Mouse (Mus musculus) common myeloid progenitor, adult 5-6 weeks (primary cell): ENCODE measurements at regions not wholly inside any gene's neighbourhood (a gene's known extent, or its start where the extent isn't known, plus 50 kb on each side); places are given as distances from the start of the nearest gene placed in this dataset.
"Not testable (repeated sequence)": the region's sequence is repeated elsewhere in the genome, so short reads cannot be mapped to it uniquely, and the experiment has no call there.

Experiments
- ATAC-seq: replicated peaks from 2 replicates; pipeline ENCODE4 v1.8.0; 2016; ENCODE audit warnings: low read depth, mild to moderate bottlenecking, moderate TSS enrichment, inconsistent platforms; ENCODE audit not compliant: poor library complexity, severe bottlenecking

- no peak for ATAC-seq
Measured at GRCm38 (mm10) chr4:114296380-114296779, 110.1 kb upstream of the Trabd2b start.

- not testable (repeated sequence) for ATAC-seq
Measured at GRCm38 (mm10) chr4:114298517-114298916, 108.0 kb upstream of the Trabd2b start.

- ATAC-seq: peak; percentile 78
Measured at GRCm38 (mm10) chr4:114300390-114301012, 106.0 kb upstream of the Trabd2b start.

GRCm38 (mm10) chr4:114304654-114305053, 101.9 kb upstream of the Trabd2b start:
- ATAC-seq: no peak

- ATAC-seq: no peak
Measured at GRCm38 (mm10) chr4:114307491-114307890, 99.0 kb upstream of the Trabd2b start.

DNA sequence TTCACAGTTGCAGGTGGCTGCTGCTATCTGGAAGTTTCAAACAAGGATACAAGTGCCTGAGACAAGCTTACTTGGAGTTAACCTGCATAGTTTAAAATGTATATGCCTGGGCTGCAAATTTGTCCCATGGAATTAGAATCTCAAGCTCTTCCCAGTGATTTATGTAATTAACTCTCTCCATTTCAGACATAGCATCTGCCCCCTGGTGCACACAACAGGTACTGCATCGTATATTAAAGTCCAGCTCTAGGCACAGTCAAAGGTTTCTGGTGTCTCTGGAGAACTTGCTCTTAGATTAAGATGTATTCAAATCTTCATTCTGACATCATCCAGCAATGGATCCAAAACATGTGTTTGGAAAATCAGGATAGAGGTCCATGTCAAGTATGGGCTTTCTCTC, 98.0 kb upstream of the Trabd2b start:
- peak; percentile 82 for ATAC-seq

- no peak for ATAC-seq
Measured at GRCm38 (mm10) chr4:114315051-114315450, 91.5 kb upstream of the Trabd2b start.

- ATAC-seq: no peak
Measured at GRCm38 (mm10) chr4:114315556-114315955, 91.0 kb upstream of the Trabd2b start.

DNA sequence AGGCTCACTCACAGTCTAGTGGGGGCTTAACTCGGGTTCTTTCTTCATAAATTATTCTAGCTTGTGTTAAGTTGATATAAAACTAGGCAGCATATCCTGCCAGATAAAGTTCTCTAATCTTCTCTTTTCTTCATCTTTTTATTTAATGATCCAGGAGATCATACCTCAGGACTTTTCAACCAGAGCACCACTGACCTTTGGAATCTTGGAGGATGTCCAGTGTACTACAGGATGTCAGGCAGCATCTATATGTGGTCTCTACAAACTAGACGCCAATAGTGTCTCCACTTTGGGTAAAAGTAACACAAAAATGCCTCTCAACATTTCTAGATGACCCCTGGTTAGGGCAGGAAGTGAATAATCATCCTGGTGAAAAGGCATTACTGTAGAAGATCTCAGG, 89.4 kb upstream of the Trabd2b start:
- no peak for ATAC-seq

GRCm38 (mm10) chr4:114320076-114320475, 86.4 kb upstream of the Trabd2b start:
- no peak for ATAC-seq

GRCm38 (mm10) chr4:114321516-114322339, 84.8 kb upstream of the Trabd2b start:
- no peak for ATAC-seq

- ATAC-seq: peak; percentile 67; the same call in 1 of the 2 replicates
Measured at GRCm38 (mm10) chr4:114329978-114330377, 76.5 kb upstream of the Trabd2b start.

- ATAC-seq: no peak
Measured at GRCm38 (mm10) chr4:114331161-114331560, 75.4 kb upstream of the Trabd2b start.

DNA sequence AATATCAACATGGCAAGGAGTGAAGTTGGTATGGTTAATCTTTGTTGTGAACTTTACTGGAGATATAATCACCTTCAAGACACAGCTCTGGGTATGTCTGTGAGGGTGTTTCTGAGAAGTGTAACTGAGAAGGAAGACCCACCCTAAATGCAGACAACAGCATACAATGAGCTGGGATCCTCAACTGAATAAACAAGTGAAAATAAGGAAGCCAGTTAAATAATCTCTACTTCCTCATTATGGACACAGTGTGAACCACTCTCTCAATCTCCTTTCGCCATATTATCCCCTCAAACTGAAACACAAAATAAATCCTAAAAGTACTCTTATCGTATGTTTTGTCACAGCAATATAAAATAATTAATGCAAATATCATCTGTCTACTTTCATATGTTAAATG, 71.7 kb upstream of the Trabd2b start:
- ATAC-seq: peak; percentile 61

DNA sequence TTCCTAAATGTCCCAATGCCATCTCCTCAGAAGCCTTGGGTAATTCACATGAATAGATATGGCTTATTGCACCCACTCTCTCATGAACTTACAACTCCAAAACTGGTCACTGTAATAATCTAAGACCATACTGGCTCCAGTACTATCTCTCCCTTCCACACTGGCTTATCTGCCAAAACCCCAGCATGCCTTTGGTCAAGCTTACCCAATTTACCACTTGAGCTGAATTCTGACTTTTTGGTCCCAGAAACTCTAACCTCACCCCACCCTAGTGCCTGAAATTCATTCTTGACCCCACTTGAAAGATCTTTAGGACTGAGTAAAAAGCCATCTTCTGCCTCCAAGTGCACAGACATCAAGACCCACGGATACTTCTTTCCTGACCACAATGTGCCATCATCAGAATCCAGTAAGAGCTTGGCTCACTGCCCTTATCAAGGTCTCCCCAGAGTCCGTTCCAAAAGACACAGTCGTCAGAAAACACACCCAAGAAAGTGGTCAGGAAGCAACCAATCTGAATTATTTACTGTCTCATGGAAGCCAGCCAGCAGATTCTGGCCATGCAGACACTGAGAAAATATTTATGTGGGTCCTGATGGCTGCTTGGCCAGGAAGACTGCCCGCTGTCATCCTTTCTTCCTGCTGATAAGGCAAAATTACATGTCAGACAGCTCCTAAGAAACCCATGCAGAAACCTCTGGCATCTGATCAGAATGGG, 70.3 kb upstream of the Trabd2b start:
- ATAC-seq: peak; percentile 63

DNA sequence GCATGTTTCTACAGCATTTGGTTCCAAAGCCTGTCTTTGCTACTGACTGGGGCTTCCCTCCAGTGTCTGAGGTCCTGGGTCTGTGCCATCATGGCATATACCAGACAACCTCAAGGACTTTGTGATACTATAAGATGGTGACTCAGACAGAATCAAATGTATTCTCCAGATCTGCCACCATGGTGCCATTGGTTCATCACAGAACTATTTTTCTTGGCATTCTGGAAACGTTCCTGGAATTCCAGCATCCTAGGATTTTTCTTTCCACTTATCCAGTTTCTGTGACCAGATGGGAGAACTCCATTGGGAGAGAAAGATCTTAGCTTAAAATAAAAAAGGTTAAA, 69.8 kb upstream of the Trabd2b start:
- ATAC-seq: peak; percentile 57

DNA sequence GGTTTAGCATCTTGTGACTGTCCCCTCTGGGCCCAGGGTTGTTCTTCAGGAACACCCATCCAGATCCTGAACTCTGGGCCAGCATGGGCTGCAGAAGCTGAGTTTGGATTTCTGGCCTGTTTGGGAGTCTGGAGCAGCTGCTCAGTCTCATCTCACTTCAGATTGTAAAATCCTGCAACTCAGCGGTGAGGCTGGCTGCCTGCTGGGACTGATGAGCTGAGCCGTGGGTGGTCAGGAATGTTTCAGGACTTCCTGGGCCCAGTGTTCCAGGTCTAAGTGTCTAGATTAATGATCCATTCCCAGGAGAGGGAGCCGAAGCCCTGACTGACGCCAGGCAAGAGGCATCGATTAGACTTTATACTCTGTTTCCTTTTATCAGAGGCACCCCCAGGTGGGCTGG, 66.7 kb upstream of the Trabd2b start:
- no peak for ATAC-seq

DNA sequence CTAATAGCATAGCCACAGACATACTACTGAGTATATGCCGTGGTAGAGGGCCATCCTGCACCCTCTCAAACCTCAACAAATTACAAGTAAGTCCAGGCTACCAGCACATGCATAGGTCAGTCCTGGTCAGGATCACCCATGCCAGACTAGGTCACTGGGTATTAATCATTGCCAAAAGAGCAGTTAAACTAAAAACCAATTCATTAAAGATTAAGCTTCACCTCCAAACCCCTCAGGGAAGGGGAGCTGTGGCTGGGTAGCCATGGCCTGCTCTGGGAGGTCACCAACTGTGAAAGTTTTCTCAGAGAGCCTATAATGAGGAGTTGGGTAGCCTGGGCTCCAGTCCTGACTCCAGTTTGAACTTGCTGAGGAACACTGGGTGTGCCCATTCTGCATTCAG, 61.4 kb upstream of the Trabd2b start:
- ATAC-seq: no peak

GRCm38 (mm10) chr4:114346068-114346747, 60.3 kb upstream of the Trabd2b start:
- ATAC-seq: peak; percentile 87

DNA sequence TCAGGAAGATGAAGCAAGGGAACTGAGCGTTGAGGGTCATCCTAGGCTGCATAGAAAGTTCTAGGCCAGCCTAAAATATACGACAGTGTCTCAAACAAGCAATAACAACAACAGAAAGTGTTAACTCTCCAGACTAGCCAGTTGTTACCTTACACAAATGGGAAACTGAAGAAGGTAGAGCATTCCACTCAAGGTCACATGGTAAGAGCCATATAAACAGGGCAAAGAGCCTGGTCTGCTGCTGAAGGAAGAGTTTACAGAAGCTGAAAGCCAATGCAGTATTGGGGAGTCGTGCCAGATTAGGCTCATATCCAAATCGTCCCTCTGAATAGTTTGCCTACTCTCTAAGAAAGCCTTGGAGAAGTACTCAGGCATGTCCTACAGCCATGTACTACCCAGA, 59.6 kb upstream of the Trabd2b start:
- ATAC-seq: no peak

DNA sequence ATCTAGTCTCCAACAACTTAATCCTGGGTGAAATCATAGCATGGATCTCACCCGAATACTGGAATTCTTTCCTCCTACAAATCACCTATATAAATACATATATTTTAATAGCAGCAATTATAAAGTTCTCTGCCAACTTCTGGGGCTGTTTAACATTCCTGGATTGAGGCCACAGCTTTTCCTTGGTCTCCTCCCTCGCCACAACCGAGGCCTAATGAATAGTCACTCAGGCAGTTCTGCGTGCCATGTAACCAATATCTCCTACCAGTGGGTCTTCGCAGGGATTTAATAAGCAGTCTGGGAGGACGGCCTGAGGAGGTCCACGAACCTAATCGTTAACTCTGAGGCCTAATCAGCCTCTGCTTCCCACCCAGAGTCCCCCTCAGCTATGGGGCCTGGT, 56.9 kb upstream of the Trabd2b start:
- ATAC-seq: no peak
